Mouse (Mus musculus) G1E (cell line): Measurements from ENCODE around the gene Mcts2.

ENCODE experiments used
- CTCF ChIP-seq: IDR thresholded peaks from 2 replicates; pipeline ENCODE4 v1.5.1; 2012; ENCODE audit warnings: low read depth, low read length, inconsistent platforms, mixed read lengths
- POLR2AphosphoS5 ChIP-seq: IDR thresholded peaks from 2 replicates; pipeline ENCODE4 v1.6.1; 2012; ENCODE audit warnings: low read depth, low read length, inconsistent platforms; ENCODE audit not compliant: insufficient replicate concordance
- TAL1 ChIP-seq: conservative IDR thresholded peaks from 2 replicates; pipeline ENCODE4 v1.6.1; 2012; ENCODE audit warnings: low read depth, low read length, inconsistent platforms, mixed read lengths

DNA sequence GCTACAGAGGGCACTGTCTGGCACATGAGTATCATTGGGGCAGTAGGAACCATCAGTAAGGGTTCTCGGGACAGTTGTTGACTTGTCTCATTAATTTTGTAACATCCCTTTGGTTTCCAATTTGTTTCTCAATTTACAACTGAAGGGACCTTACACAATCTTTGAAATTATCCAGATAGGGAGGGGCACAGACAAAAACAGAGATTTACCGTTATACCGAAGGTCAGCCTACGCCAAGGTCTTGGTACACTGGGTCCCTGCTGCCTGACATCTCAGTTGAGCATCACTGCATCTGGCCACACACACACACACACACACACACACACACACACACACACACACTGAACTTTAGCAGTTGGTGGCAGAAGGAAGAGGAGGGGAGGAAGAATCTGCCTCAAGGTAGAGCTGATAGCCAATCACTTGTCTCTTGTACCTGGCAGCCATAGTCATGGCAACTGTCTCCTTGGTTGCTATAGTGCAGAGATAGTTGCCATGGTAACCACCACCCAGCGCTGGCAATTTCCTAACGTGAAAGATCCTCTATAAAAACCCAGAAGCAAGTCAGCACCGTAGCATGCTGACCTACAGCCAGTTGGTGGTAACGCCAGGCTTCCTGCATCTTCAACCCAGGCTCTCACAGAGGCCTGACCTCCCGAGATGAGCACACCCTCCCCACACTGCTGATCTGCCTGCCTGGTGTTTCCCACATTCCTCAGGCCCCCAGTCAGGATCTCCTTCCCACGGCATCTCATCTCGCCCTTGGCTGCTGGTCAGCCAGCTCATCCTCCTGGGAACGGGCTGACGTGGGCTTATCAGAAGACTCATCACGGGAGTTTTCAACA lies 32.7 kb upstream of the Mcts2 start:
- TF ChIP-seq POLR2AphosphoS5 (no peak), CTCF (no peak), TAL1 (no peak)
